Comparison of ENCODE assay signal across 23 mouse cellular contexts in genomic region chr6:116615719-116616118, GRCm38 (mm10). TPM values are rescaled to one million over a fixed set of nuclear protein-coding genes. Genes with fewer than 3 reads are reported as not detected.
DNase-seq lines count a peak whose midpoint lies in the region; ATAC-seq and TF ChIP-seq lines count a peak whose summit lies in the region.
"Had no signal": no experiment of that assay in that cellular context is flagged by ENCODE, and none has a peak within 500 bp of the region (broad histone marks: within the 10 kb centered on the region; RNA-seq: fewer than 3 reads in every experiment).

No protein-coding gene starts in this region.

- intact Hi-C loops in left cerebral cortex, postnatal 10 days (cut with DNase I): no loop called here

- H3K27ac ChIP-seq in heart, embryonic 12.5 days (ENCODE audit: poor library complexity, severe bottlenecking): no peak overlapping the region
- H3K27ac ChIP-seq in heart, postnatal 0 days (ENCODE audit: low read depth): no peak overlapping the region
- H3K27ac ChIP-seq in heart, embryonic 10.5 days: no peak overlapping the region
- H3K27ac ChIP-seq: forebrain, embryonic 15.5 days; hindbrain, embryonic 13.5 days; hindbrain, postnatal 0 days had no signal

- peak; percentile 97 for DNase-seq in heart, adult 11 months
- DNase-seq in heart, postnatal 0 days (ENCODE audit: low spot score): no peak
- DNase-seq in heart, embryonic 10.5 days (ENCODE audit: low spot score): no peak
- DNase-seq in left cerebral cortex, postnatal 10 days (ENCODE audit: extremely low spot score in 1 of 2, low spot score in 2 of 2): no peak
- DNase-seq: adrenal gland, adult 8-10 months; adrenal gland, postnatal 36 days; cerebellum, adult 9-10 months; gastrocnemius, postnatal 10 days; kidney, adult 11 months had no signal

- H3K9ac ChIP-seq in heart, embryonic 12.5 days: no peak overlapping the region
- H3K9ac ChIP-seq in heart, postnatal 0 days (replicated peaks; ENCODE audit: low read depth, low read length): no peak overlapping the region
- H3K9ac ChIP-seq: forebrain, embryonic 15.5 days; hindbrain, embryonic 13.5 days had no signal

- no peaks in the 10 kb centered on the region for H3K36me3 ChIP-seq in heart, embryonic 12.5 days
- H3K36me3 ChIP-seq in heart, postnatal 0 days (replicated peaks; ENCODE audit: control insufficient read depth, insufficient read depth, low read length): no peaks in the 10 kb centered on the region
- H3K36me3 ChIP-seq in heart, embryonic 10.5 days: no peaks in the 10 kb centered on the region
- H3K36me3 ChIP-seq: forebrain, embryonic 15.5 days; hindbrain, embryonic 13.5 days had no signal

- no peak overlapping the region for H3K4me2 ChIP-seq in heart, embryonic 12.5 days
- no peak overlapping the region for H3K4me2 ChIP-seq in heart, postnatal 0 days (ENCODE audit: low read depth, low read length)
- H3K4me2 ChIP-seq: forebrain, embryonic 15.5 days; hindbrain, embryonic 13.5 days had no signal

- no peaks in the 10 kb centered on the region; the same call in 1 of the 2 replicates for H3K27me3 ChIP-seq in heart, embryonic 12.5 days (replicated peaks)
- no peaks in the 10 kb centered on the region for H3K27me3 ChIP-seq in heart, postnatal 0 days (ENCODE audit: control insufficient read depth, insufficient read depth, low read length)
- no peaks in the 10 kb centered on the region for H3K27me3 ChIP-seq in heart, embryonic 10.5 days (ENCODE audit: insufficient read depth, poor library complexity, severe bottlenecking)
- H3K27me3 ChIP-seq: forebrain, embryonic 15.5 days; hindbrain, embryonic 13.5 days had no signal

- ATAC-seq in heart, embryonic 12.5 days (ENCODE audit: insufficient number of reproducible peaks, low FRiP score): no peak
- peak; percentile 70 for ATAC-seq in heart, postnatal 0 days (ENCODE audit: insufficient read depth, low read depth)
- ATAC-seq in megakaryocyte progenitor cell, adult 5-6 weeks (replicated peaks; ENCODE audit: poor library complexity): peak; percentile 61
- ATAC-seq: forebrain, embryonic 15.5 days; hindbrain, postnatal 0 days had no signal

- TF ChIP-seq EP300 in heart, postnatal 0 days (IDR thresholded peaks at IDR 0.05; ENCODE audit: low read depth): no peak

- H3K9me3 ChIP-seq in heart, embryonic 12.5 days (replicated peaks): no peaks in the 10 kb centered on the region
- no peaks in the 10 kb centered on the region for H3K9me3 ChIP-seq in heart, postnatal 0 days (replicated peaks; ENCODE audit: control insufficient read depth, low read length)
- H3K9me3 ChIP-seq in heart, embryonic 10.5 days: no peaks in the 10 kb centered on the region
- H3K9me3 ChIP-seq: forebrain, embryonic 15.5 days; hindbrain, embryonic 13.5 days had no signal

- WGBS in heart, embryonic 12.5 days: 82% methylated on average over 2 of the region's 2 CpGs
- 48% methylated on average over 2 of the region's 2 CpGs for WGBS in heart, postnatal 0 days
- 84% methylated on average over 2 of the region's 2 CpGs for WGBS in heart, embryonic 10.5 days

- H3K4me3 ChIP-seq in heart, embryonic 12.5 days: no peak overlapping the region
- no peak overlapping the region for H3K4me3 ChIP-seq in heart, postnatal 0 days (ENCODE audit: low read depth, low read length)
- no peak overlapping the region for H3K4me3 ChIP-seq in heart, embryonic 10.5 days
- H3K4me3 ChIP-seq: forebrain, embryonic 15.5 days; hindbrain, embryonic 13.5 days had no signal

- no peak for TF ChIP-seq CTCF in heart, postnatal 0 days (IDR thresholded peaks at IDR 0.05; ENCODE audit: low read depth)

- H3K4me1 ChIP-seq in heart, embryonic 12.5 days (replicated peaks): no peaks in the 10 kb centered on the region
- 0 out of 2 replicates have a peak, but pooled peaks cover 8% of the 10 kb centered on the region for H3K4me1 ChIP-seq in heart, postnatal 0 days (ENCODE audit: control insufficient read depth, insufficient read depth)
- no peaks in the 10 kb centered on the region for H3K4me1 ChIP-seq in heart, embryonic 10.5 days
- H3K4me1 ChIP-seq: forebrain, embryonic 15.5 days; hindbrain, embryonic 13.5 days had no signal

RNA-seq across cellular contexts. Expression of gene Zfp422, which starts 13.1 kb away (rescaled TPM):
- polyA plus RNA-seq in heart, embryonic 12.5 days (2016; fragmentation: Nextera tagmentation; extraction: Ambion mirVana): 95.4 and 97.7 TPM in 2 replicates
- 29.1 and 33.0 TPM in 2 replicates for total RNA-seq in heart, postnatal 0 days (2014; rRNA removed; ENCODE audit: low replicate concordance)
- polyA plus RNA-seq in heart, postnatal 0 days (2015; fragmentation: Nextera tagmentation; extraction: Ambion mirVana): 49.8 and 50.7 TPM in 2 replicates
- polyA plus RNA-seq in heart, embryonic 10.5 days (2016; fragmentation: Nextera tagmentation; extraction: Ambion mirVana): 96.7 and 139 TPM in 2 replicates
- 129 and 134 TPM in 2 replicates for total RNA-seq in megakaryocyte progenitor cell, adult 5-6 weeks (2015)
- 58.4 and 63.3 TPM in 2 replicates for total RNA-seq in megakaryocyte progenitor cell, adult 5-6 weeks (2017)
- total RNA-seq in left cerebral cortex, postnatal 10 days (2021): 10 to 100 TPM; 28.8 to 33.2 TPM

RNA-seq across cellular contexts. Expression of gene Olfr215, which starts 31.7 kb away (rescaled TPM):
- not detected in 2 replicates for polyA plus RNA-seq in heart, embryonic 12.5 days (2016; fragmentation: Nextera tagmentation; extraction: Ambion mirVana)
- total RNA-seq in heart, postnatal 0 days (2014; rRNA removed; ENCODE audit: low replicate concordance): not detected in 2 replicates
- polyA plus RNA-seq in heart, postnatal 0 days (2015; fragmentation: Nextera tagmentation; extraction: Ambion mirVana): not detected in 2 replicates
- not detected in 2 replicates for polyA plus RNA-seq in heart, embryonic 10.5 days (2016; fragmentation: Nextera tagmentation; extraction: Ambion mirVana)
- total RNA-seq in megakaryocyte progenitor cell, adult 5-6 weeks (2015): not detected in 2 replicates
- not detected in 2 replicates for total RNA-seq in megakaryocyte progenitor cell, adult 5-6 weeks (2017)
- total RNA-seq in left cerebral cortex, postnatal 10 days (2021): not detected
- total RNA-seq: adrenal gland, adult 8-10 months; adrenal gland, postnatal 36 days; ES-E14; gastrocnemius, postnatal 10 days; gastrocnemius, postnatal 4 days; hematopoietic stem cell, adult 5-6 weeks; hindbrain, postnatal 0 days had no signal
- polyA plus RNA-seq: embryonic facial prominence, embryonic 11.5 days; forebrain, embryonic 11.5 days; forebrain, embryonic 15.5 days; frontal cortex, adult 2 months; heart, embryonic 14.5 days; hindbrain, embryonic 13.5 days; hindbrain, postnatal 0 days; intestine, embryonic 14.5 days; kidney, embryonic 14.5 days had no signal

RNA-seq across cellular contexts. Expression of gene Depp1, which starts 34.7 kb away (rescaled TPM):
- 4.0 and 4.9 TPM in 2 replicates for polyA plus RNA-seq in heart, embryonic 12.5 days (2016; fragmentation: Nextera tagmentation; extraction: Ambion mirVana)
- 169 and 347 TPM in 2 replicates for total RNA-seq in heart, postnatal 0 days (2014; rRNA removed; ENCODE audit: low replicate concordance)
- 41.3 and 49.6 TPM in 2 replicates for polyA plus RNA-seq in heart, postnatal 0 days (2015; fragmentation: Nextera tagmentation; extraction: Ambion mirVana)
- 5.5 and 6.0 TPM in 2 replicates for polyA plus RNA-seq in heart, embryonic 10.5 days (2016; fragmentation: Nextera tagmentation; extraction: Ambion mirVana)
- total RNA-seq in megakaryocyte progenitor cell, adult 5-6 weeks (2015): 0.44 TPM in 1 of 2 replicates, not detected in the other
- 0.08 TPM in 1 of 2 replicates, not detected in the other for total RNA-seq in megakaryocyte progenitor cell, adult 5-6 weeks (2017)
- total RNA-seq in left cerebral cortex, postnatal 10 days (2021): 1 to 10 TPM; 1.1 to 3.5 TPM

RNA-seq across cellular contexts. Expression of gene Rassf4, which starts 58.0 kb away (rescaled TPM):
- 5.6 and 6.5 TPM in 2 replicates for polyA plus RNA-seq in heart, embryonic 12.5 days (2016; fragmentation: Nextera tagmentation; extraction: Ambion mirVana)
- total RNA-seq in heart, postnatal 0 days (2014; rRNA removed; ENCODE audit: low replicate concordance): 1.6 and 2.6 TPM in 2 replicates
- polyA plus RNA-seq in heart, postnatal 0 days (2015; fragmentation: Nextera tagmentation; extraction: Ambion mirVana): 5.9 and 6.0 TPM in 2 replicates
- 5.5 and 7.2 TPM in 2 replicates for polyA plus RNA-seq in heart, embryonic 10.5 days (2016; fragmentation: Nextera tagmentation; extraction: Ambion mirVana)
- 44.9 and 57.1 TPM in 2 replicates for total RNA-seq in megakaryocyte progenitor cell, adult 5-6 weeks (2015)
- 35.8 and 40.9 TPM in 2 replicates for total RNA-seq in megakaryocyte progenitor cell, adult 5-6 weeks (2017)
- total RNA-seq in left cerebral cortex, postnatal 10 days (2021): 1 to 10 TPM; 4.5 to 5.7 TPM

Comparison
In these comparisons a context has a peak if more than half of its experiments do, and no peak if none do; other contexts are left out.
1. RNA of gene Depp1, which starts 34.7 kb away (total RNA-seq): 169 to 347 TPM in heart, postnatal 0 days; 1.1 to 3.5 TPM in left cerebral cortex, postnatal 10 days and 0.08 to 0.44 TPM in megakaryocyte progenitor cell, adult 5-6 weeks; every median in the first group is over 10 times any median in the second.